Mouse (Mus musculus): ENCODE measurements at regions not wholly inside any gene's neighbourhood (a gene's known extent, or its start where the extent isn't known, plus 50 kb on each side); places are given as distances from the start of the nearest gene placed in this dataset.

GRCm38 (mm10) chr1:75642496-75642895 lies 96.4 kb downstream of the Slc4a3 start:
- Histone ChIP-seq H3K9me3 (ENCODE audit: low read length) (no peaks in the 10 kb centered on the region), H3K36me3 (ENCODE audit: insufficient read depth, low read length) (no peaks in the 10 kb centered on the region), H3K4me1 (replicated peaks; ENCODE audit: low read depth, low read length) (peaks cover 20% of the 10 kb centered on the region), H3K27me3 (ENCODE audit: insufficient read depth, low read length) (no peaks in the 10 kb centered on the region), H3K4me3 (replicated peaks; ENCODE audit: low read length) (0 out of 2 replicates have a peak overlapping the region, but pooled peaks have one; percentile 26)
- TF ChIP-seq POU5F1 (IDR thresholded peaks at IDR 0.05; ENCODE audit: borderline replicate concordance, low read length) = no peak
- no peak for TF ChIP-seq NANOG (IDR thresholded peaks at IDR 0.05; ENCODE audit: borderline replicate concordance, low read length)
- TF ChIP-seq CTCF (conservative IDR thresholded peaks at IDR 0.05; ENCODE audit: low read length) = no peak

- Histone ChIP-seq H3K4me1 (replicated peaks; ENCODE audit: low read depth, low read length) (peaks cover 11% of the 10 kb centered on the region), H3K36me3 (ENCODE audit: insufficient read depth, low read length) (no peaks in the 10 kb centered on the region), H3K9me3 (ENCODE audit: low read length) (no peaks in the 10 kb centered on the region; the same call in 1 of the 2 replicates), H3K4me3 (replicated peaks; ENCODE audit: low read length) (no peak overlapping the region), H3K27me3 (ENCODE audit: insufficient read depth, low read length) (peaks cover 23% of the 10 kb centered on the region)
- TF ChIP-seq CTCF (conservative IDR thresholded peaks at IDR 0.05; ENCODE audit: low read length) (peak; percentile 67), POU5F1 (IDR thresholded peaks at IDR 0.05; ENCODE audit: borderline replicate concordance, low read length) (no peak), NANOG (IDR thresholded peaks at IDR 0.05; ENCODE audit: borderline replicate concordance, low read length) (no peak)
Observed at GRCm38 (mm10) chr1:75652547-75652946, 106.5 kb downstream of the Slc4a3 start.

GRCm38 (mm10) chr1:75652987-75653573 lies 107.0 kb downstream of the Slc4a3 start:
- H3K4me1 ChIP-seq (replicated peaks; ENCODE audit: low read depth, low read length) = peaks cover 12% of the 10 kb centered on the region
- no peaks in the 10 kb centered on the region for H3K36me3 ChIP-seq (ENCODE audit: insufficient read depth, low read length)
- TF ChIP-seq NANOG (IDR thresholded peaks at IDR 0.05; ENCODE audit: borderline replicate concordance, low read length) = no peak
- no peak for TF ChIP-seq CTCF (conservative IDR thresholded peaks at IDR 0.05; ENCODE audit: low read length)
- TF ChIP-seq POU5F1 (IDR thresholded peaks at IDR 0.05; ENCODE audit: borderline replicate concordance, low read length) = no peak
- H3K4me3 ChIP-seq (replicated peaks; ENCODE audit: low read length) = no peak overlapping the region
- no peaks in the 10 kb centered on the region; the same call in 1 of the 2 replicates for H3K9me3 ChIP-seq (ENCODE audit: low read length)
- peaks cover 25% of the 10 kb centered on the region for H3K27me3 ChIP-seq (ENCODE audit: insufficient read depth, low read length)

- Histone ChIP-seq H3K36me3 (ENCODE audit: insufficient read depth, low read length) (no peaks in the 10 kb centered on the region), H3K4me1 (replicated peaks; ENCODE audit: low read depth, low read length) (peaks cover 12% of the 10 kb centered on the region), H3K9me3 (ENCODE audit: low read length) (peaks cover 2% of the 10 kb centered on the region), H3K4me3 (replicated peaks; ENCODE audit: low read length) (peak overlapping the region; percentile 39; the same call in 1 of the 2 replicates), H3K27me3 (ENCODE audit: insufficient read depth, low read length) (peaks cover 27% of the 10 kb centered on the region)
- peak; percentile 95 for TF ChIP-seq CTCF (conservative IDR thresholded peaks at IDR 0.05; ENCODE audit: low read length)
- no peak for TF ChIP-seq POU5F1 (IDR thresholded peaks at IDR 0.05; ENCODE audit: borderline replicate concordance, low read length)
Observed at GRCm38 (mm10) chr1:75653671-75654076, 107.6 kb downstream of the Slc4a3 start.

- Histone ChIP-seq H3K9me3 (ENCODE audit: low read length) (peaks cover 12% of the 10 kb centered on the region), H3K27me3 (ENCODE audit: insufficient read depth, low read length) (peaks cover 28% of the 10 kb centered on the region), H3K4me3 (replicated peaks; ENCODE audit: low read length) (no peak overlapping the region), H3K36me3 (ENCODE audit: insufficient read depth, low read length) (no peaks in the 10 kb centered on the region), H3K4me1 (replicated peaks; ENCODE audit: low read depth, low read length) (peaks cover 21% of the 10 kb centered on the region)
- TF ChIP-seq POU5F1 (IDR thresholded peaks at IDR 0.05; ENCODE audit: borderline replicate concordance, low read length) (no peak), CTCF (conservative IDR thresholded peaks at IDR 0.05; ENCODE audit: low read length) (no peak), NANOG (IDR thresholded peaks at IDR 0.05; ENCODE audit: borderline replicate concordance, low read length) (no peak)
Observed at GRCm38 (mm10) chr1:75656592-75656991, 110.5 kb downstream of the Slc4a3 start.

- Histone ChIP-seq H3K36me3 (ENCODE audit: insufficient read depth, low read length) (no peaks in the 10 kb centered on the region), H3K27me3 (ENCODE audit: insufficient read depth, low read length) (peaks cover 21% of the 10 kb centered on the region), H3K4me3 (replicated peaks; ENCODE audit: low read length) (no peak overlapping the region), H3K9me3 (ENCODE audit: low read length) (peaks cover 26% of the 10 kb centered on the region), H3K4me1 (replicated peaks; ENCODE audit: low read depth, low read length) (peaks cover 38% of the 10 kb centered on the region)
- TF ChIP-seq NANOG (IDR thresholded peaks at IDR 0.05; ENCODE audit: borderline replicate concordance, low read length) = no peak
- no peak for TF ChIP-seq CTCF (conservative IDR thresholded peaks at IDR 0.05; ENCODE audit: low read length)
- no peak for TF ChIP-seq POU5F1 (IDR thresholded peaks at IDR 0.05; ENCODE audit: borderline replicate concordance, low read length)
Observed at GRCm38 (mm10) chr1:75660336-75661100, 114.5 kb downstream of the Slc4a3 start.

GRCm38 (mm10) chr1:75662141-75662990 lies 116.3 kb downstream of the Slc4a3 start:
- peaks cover 33% of the 10 kb centered on the region for H3K4me1 ChIP-seq (replicated peaks; ENCODE audit: low read depth, low read length)
- TF ChIP-seq POU5F1 (IDR thresholded peaks at IDR 0.05; ENCODE audit: borderline replicate concordance, low read length) (no peak), NANOG (IDR thresholded peaks at IDR 0.05; ENCODE audit: borderline replicate concordance, low read length) (no peak; the same call in 1 of the 2 replicates), CTCF (conservative IDR thresholded peaks at IDR 0.05; ENCODE audit: low read length) (no peak)
- no peaks in the 10 kb centered on the region for H3K36me3 ChIP-seq (ENCODE audit: insufficient read depth, low read length)
- peaks cover 39% of the 10 kb centered on the region for H3K9me3 ChIP-seq (ENCODE audit: low read length)
- H3K27me3 ChIP-seq (ENCODE audit: insufficient read depth, low read length) = peaks cover 7% of the 10 kb centered on the region
- peak overlapping the region; percentile 17; the same call in 1 of the 2 replicates for H3K4me3 ChIP-seq (replicated peaks; ENCODE audit: low read length)

- peaks cover 31% of the 10 kb centered on the region for H3K4me1 ChIP-seq (replicated peaks; ENCODE audit: low read depth, low read length)
- peaks cover 10% of the 10 kb centered on the region; the same call in 1 of the 2 replicates for H3K27me3 ChIP-seq (ENCODE audit: insufficient read depth, low read length)
- TF ChIP-seq POU5F1 (IDR thresholded peaks at IDR 0.05; ENCODE audit: borderline replicate concordance, low read length) (no peak), NANOG (IDR thresholded peaks at IDR 0.05; ENCODE audit: borderline replicate concordance, low read length) (peak; percentile 63)
- no peak overlapping the region for H3K4me3 ChIP-seq (replicated peaks; ENCODE audit: low read length)
- no peaks in the 10 kb centered on the region for H3K36me3 ChIP-seq (ENCODE audit: insufficient read depth, low read length)
- peaks cover 35% of the 10 kb centered on the region for H3K9me3 ChIP-seq (ENCODE audit: low read length)
Observed at GRCm38 (mm10) chr1:75667736-75668269, 121.7 kb downstream of the Slc4a3 start.
